Mouse (Mus musculus): ENCODE measurements around the gene Fam183b. TPM values are rescaled to one million over a fixed set of nuclear protein-coding genes. Genes with fewer than 3 reads are reported as not detected.
"Not testable (repeated sequence)": the region's sequence is repeated elsewhere in the genome, so short reads cannot be mapped to it uniquely, and the experiment has no call there.

Fam183b gene
- polyA plus RNA-seq, 1 experiment from 2014 or later: 19.1 TPM

- Histone ChIP-seq H3K4me3 (no peak overlapping the region), H3K9me3 (no peaks in the 10 kb centered on the region), H3K4me1 (replicated peaks) (peaks cover 16% of the 10 kb centered on the region), H3K27me3 (ENCODE audit: insufficient read depth, poor library complexity, severe bottlenecking) (no peaks in the 10 kb centered on the region), H3K27ac (no peak overlapping the region), H3K36me3 (no peaks in the 10 kb centered on the region)
- WGBS: 82% methylated on average over 5 of the region's 5 CpGs
- no peak for DNase-seq (ENCODE audit: low spot score)
Measured at GRCm38 (mm10) chr11:58799747-58800146, 2.0 kb downstream of the Fam183b start.

GRCm38 (mm10) chr11:58796850-58797249 lies 4.9 kb downstream of the Fam183b start:
- Histone ChIP-seq H3K27ac (no peak overlapping the region), H3K36me3 (no peaks in the 10 kb centered on the region), H3K4me1 (replicated peaks) (peaks cover 9% of the 10 kb centered on the region), H3K27me3 (ENCODE audit: insufficient read depth, poor library complexity, severe bottlenecking) (no peaks in the 10 kb centered on the region), H3K4me3 (no peak overlapping the region), H3K9me3 (no peaks in the 10 kb centered on the region)
- 78% methylated on average over 7 of the region's 7 CpGs for WGBS
- DNase-seq (ENCODE audit: low spot score): no peak

GRCm38 (mm10) chr11:58795856-58796255 lies 5.9 kb downstream of the Fam183b start:
- Histone ChIP-seq H3K9me3 (no peaks in the 10 kb centered on the region), H3K36me3 (no peaks in the 10 kb centered on the region), H3K27ac (no peak overlapping the region), H3K4me3 (no peak overlapping the region), H3K27me3 (ENCODE audit: insufficient read depth, poor library complexity, severe bottlenecking) (no peaks in the 10 kb centered on the region), H3K4me1 (replicated peaks) (no peaks in the 10 kb centered on the region)
- 92% methylated on average over 2 of the region's 2 CpGs for WGBS
- DNase-seq (ENCODE audit: low spot score): no peak

- 87% methylated on average over 6 of the region's 6 CpGs for WGBS
- Histone ChIP-seq H3K27me3 (ENCODE audit: insufficient read depth, poor library complexity, severe bottlenecking) (no peaks in the 10 kb centered on the region), H3K4me3 (no peak overlapping the region), H3K4me1 (replicated peaks) (peaks cover 8% of the 10 kb centered on the region), H3K27ac (no peak overlapping the region), H3K9me3 (no peaks in the 10 kb centered on the region), H3K36me3 (no peaks in the 10 kb centered on the region)
- no peak for DNase-seq (ENCODE audit: low spot score)
Measured at GRCm38 (mm10) chr11:58790646-58791045, 11.1 kb downstream of the Fam183b start.

DNA sequence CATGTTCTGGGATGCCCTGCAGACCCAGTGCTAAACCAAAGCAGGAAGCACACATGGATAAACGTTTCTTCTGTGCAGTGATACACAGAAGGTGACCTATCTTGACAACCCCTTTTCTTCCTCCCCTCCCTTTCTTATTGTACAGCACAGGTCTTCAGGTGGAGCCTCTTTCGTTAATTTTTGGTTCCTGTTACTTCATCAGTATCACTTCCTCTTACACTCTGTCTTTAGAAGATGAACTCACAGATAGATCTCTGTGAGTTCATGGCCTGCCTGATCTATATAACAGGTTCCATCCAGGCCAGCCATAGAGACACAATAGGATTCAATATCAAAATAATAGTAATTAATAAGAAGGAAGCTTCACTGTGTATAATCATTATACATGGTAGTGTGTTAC lies 11.7 kb downstream of the Fam183b start:
- WGBS: 67% methylated on average over 2 of the region's 2 CpGs
- DNase-seq (ENCODE audit: low spot score): no peak

GRCm38 (mm10) chr11:58789532-58789931 lies 12.2 kb downstream of the Fam183b start:
- DNase-seq (ENCODE audit: low spot score): no peak
- Histone ChIP-seq H3K27me3 (ENCODE audit: insufficient read depth, poor library complexity, severe bottlenecking) (no peaks in the 10 kb centered on the region), H3K36me3 (no peaks in the 10 kb centered on the region), H3K27ac (no peak overlapping the region), H3K4me1 (replicated peaks) (peaks cover 8% of the 10 kb centered on the region), H3K4me3 (no peak overlapping the region), H3K9me3 (no peaks in the 10 kb centered on the region)
- 28% methylated on average over 3 of the region's 3 CpGs for WGBS

More for the DNA sequence above, 11.7 kb downstream of the Fam183b start:
- no peak overlapping the region for H3K4me3 ChIP-seq
- H3K9me3 ChIP-seq: no peaks in the 10 kb centered on the region
- H3K36me3 ChIP-seq: no peaks in the 10 kb centered on the region
- no peaks in the 10 kb centered on the region for H3K27me3 ChIP-seq (ENCODE audit: insufficient read depth, poor library complexity, severe bottlenecking)
- H3K27ac ChIP-seq: no peak overlapping the region
- H3K4me1 ChIP-seq (replicated peaks): peaks cover 8% of the 10 kb centered on the region

GRCm38 (mm10) chr11:58788346-58788745 lies 13.4 kb downstream of the Fam183b start:
- WGBS: 83% methylated on average over 8 of the region's 8 CpGs
- no peaks in the 10 kb centered on the region for H3K36me3 ChIP-seq
- no peaks in the 10 kb centered on the region for H3K27me3 ChIP-seq (ENCODE audit: insufficient read depth, poor library complexity, severe bottlenecking)
- DNase-seq (ENCODE audit: low spot score): no peak
- H3K4me1 ChIP-seq (replicated peaks): peaks cover 8% of the 10 kb centered on the region
- no peaks in the 10 kb centered on the region for H3K9me3 ChIP-seq
- no peak overlapping the region for H3K27ac ChIP-seq
- no peak overlapping the region for H3K4me3 ChIP-seq

DNA sequence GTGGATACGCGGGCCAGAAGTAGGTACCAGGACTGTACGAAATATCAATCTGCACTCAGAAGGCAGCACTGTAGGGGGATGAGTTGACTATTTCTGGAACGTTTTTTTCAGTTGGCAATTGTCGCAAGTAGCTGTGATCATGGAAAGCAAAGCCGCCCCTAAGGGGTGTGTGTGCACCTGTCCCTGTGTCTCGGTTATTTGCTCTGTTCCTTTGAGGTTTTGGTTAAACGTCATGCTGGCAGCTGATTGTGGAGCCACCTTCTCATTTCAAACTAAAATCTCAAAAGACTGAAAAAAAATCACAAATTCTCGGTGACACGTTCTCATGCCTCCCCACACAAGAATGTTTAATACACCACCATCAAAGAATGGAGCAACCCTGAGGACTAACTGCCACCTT lies 14.1 kb downstream of the Fam183b start:
- no peak for DNase-seq (ENCODE audit: low spot score)

DNA sequence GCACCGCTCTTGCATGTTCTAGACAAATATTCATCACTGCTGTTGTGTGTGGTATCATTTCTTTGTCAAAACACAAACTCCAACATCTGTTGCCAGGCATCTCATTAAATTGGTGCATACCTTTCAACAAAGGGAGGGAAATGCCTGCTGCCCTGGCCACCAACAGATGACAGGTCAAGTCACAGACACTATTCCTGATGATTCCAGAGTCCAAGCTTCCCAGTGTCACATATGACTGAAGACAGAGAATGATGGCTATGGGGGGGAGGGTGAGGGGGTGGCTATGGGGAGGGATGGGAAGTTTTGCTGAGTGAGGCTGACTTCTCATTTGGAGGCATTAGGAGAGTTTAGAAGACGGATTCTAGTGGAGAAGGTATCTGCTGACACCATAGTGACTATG lies 17.6 kb downstream of the Fam183b start:
- no peaks in the 10 kb centered on the region for H3K36me3 ChIP-seq
- H3K4me1 ChIP-seq (replicated peaks): peaks cover under 1% of the 10 kb centered on the region
- no peak overlapping the region for H3K4me3 ChIP-seq
- H3K9me3 ChIP-seq: no peaks in the 10 kb centered on the region
- WGBS: 73% methylated on average over 2 of the region's 2 CpGs
- H3K27me3 ChIP-seq (ENCODE audit: insufficient read depth, poor library complexity, severe bottlenecking): no peaks in the 10 kb centered on the region
- no peak for DNase-seq (ENCODE audit: low spot score)
- H3K27ac ChIP-seq: no peak overlapping the region

More for the DNA sequence above, 14.1 kb downstream of the Fam183b start:
- Histone ChIP-seq H3K9me3 (no peaks in the 10 kb centered on the region), H3K27me3 (ENCODE audit: insufficient read depth, poor library complexity, severe bottlenecking) (no peaks in the 10 kb centered on the region), H3K27ac (no peak overlapping the region), H3K4me1 (replicated peaks) (peaks cover 8% of the 10 kb centered on the region), H3K36me3 (no peaks in the 10 kb centered on the region), H3K4me3 (no peak overlapping the region)
- 89% methylated on average over 10 of the region's 10 CpGs for WGBS

- no peak within 1 kb of the TSS for H3K4me3 ChIP-seq
- H3K9me3 ChIP-seq: no peaks in the 10 kb centered on the region
- H3K36me3 ChIP-seq: no peaks in the 10 kb centered on the region
- no peak within 1 kb of the TSS for H3K27ac ChIP-seq
- 81% methylated on average over 6 of the region's 6 CpGs for WGBS
- no peaks in the 10 kb centered on the region for H3K27me3 ChIP-seq (ENCODE audit: insufficient read depth, poor library complexity, severe bottlenecking)
- no peaks in the 10 kb centered on the region; the same call in 1 of the 2 replicates for H3K4me1 ChIP-seq (replicated peaks)
- DNase-seq (ENCODE audit: low spot score): no peak
Measured at GRCm38 (mm10) chr11:58782480-58783089, 19.2 kb downstream of the Fam183b start, which contains the start of gene Olfr314. Gene Olfr314 (plus strand): TSS chr11:58782952.

DNA sequence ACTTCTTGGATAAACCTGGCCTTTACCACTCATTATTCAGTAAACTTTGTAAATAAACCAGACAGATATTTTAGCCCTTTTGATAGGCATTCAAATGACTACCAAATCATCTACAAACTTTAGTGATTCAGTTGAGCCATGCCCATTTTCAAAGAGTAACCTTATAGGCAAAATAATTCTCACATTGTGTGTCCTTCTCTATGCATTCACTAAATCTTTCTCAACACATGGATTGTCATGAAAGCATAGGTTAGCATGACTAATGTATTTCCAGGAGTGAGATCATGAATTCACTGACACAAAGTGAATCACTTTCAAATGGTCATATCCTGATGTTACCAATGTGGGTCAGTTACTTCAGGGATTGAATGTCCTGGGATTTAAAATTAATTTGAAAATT lies 28.9 kb downstream of the Fam183b start, which contains the start of gene Olfr315:
Olfr315 (plus strand) TSS at position 301 of the 400 bp plus-strand sequence.
- Histone ChIP-seq H3K9me3 (no peaks in the 10 kb centered on the region), H3K27me3 (ENCODE audit: insufficient read depth, poor library complexity, severe bottlenecking) (no peaks in the 10 kb centered on the region), H3K4me3 (no peak within 1 kb of the TSS), H3K27ac (no peak within 1 kb of the TSS), H3K4me1 (replicated peaks) (no peaks in the 10 kb centered on the region), H3K36me3 (no peaks in the 10 kb centered on the region)
- DNase-seq (ENCODE audit: low spot score): no peak

- 90% methylated on average over 2 of the region's 2 CpGs for WGBS
- Histone ChIP-seq H3K27me3 (ENCODE audit: insufficient read depth, poor library complexity, severe bottlenecking) (no peaks in the 10 kb centered on the region), H3K9me3 (no peaks in the 10 kb centered on the region), H3K4me1 (replicated peaks) (no peaks in the 10 kb centered on the region), H3K27ac (no peak within 1 kb of the TSS), H3K36me3 (no peaks in the 10 kb centered on the region), H3K4me3 (no peak within 1 kb of the TSS)
- no peak for DNase-seq (ENCODE audit: low spot score)
Measured at GRCm38 (mm10) chr11:58752434-58752833, 49.3 kb downstream of the Fam183b start, which contains the start of gene Olfr316. Gene Olfr316 (plus strand): TSS chr11:58752734.

DNA sequence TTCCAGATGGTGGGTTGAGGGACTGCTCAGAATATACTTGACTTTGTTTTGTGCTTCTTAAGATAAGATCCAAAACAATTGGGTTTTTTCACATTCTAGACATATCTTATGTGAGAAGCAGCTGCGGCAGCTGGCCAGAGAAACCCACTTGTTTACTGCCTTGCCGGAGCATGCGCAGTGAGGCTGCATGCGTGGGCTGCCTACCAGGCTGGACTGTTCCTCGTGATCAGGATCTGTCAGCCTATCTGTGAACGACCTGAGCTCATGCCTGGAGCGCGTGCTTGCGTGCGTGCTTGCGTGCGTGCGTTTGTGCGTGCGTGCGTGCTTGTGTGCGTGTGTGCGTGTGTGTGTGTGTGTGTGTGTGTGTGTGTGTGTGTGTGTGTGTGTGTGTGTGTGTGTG lies 50.7 kb downstream of the Fam183b start:
- H3K4me3 ChIP-seq; H3K27me3 ChIP-seq (ENCODE audit: insufficient read depth, poor library complexity, severe bottlenecking); DNase-seq (ENCODE audit: low spot score); H3K27ac ChIP-seq; H3K9me3 ChIP-seq; H3K4me1 ChIP-seq (replicated peaks); H3K36me3 ChIP-seq: not testable (repeated sequence)
- 76% methylated on average over 18 of the region's 18 CpGs for WGBS
